Mouse (Mus musculus): ENCODE measurements around the gene Oard1. TPM values are rescaled to one million over a fixed set of nuclear protein-coding genes. Genes with fewer than 3 reads are reported as not detected.

The Oard1 gene
- polyA plus RNA-seq, 1 experiment from 2014 or later = 76.8 TPM

DNA sequence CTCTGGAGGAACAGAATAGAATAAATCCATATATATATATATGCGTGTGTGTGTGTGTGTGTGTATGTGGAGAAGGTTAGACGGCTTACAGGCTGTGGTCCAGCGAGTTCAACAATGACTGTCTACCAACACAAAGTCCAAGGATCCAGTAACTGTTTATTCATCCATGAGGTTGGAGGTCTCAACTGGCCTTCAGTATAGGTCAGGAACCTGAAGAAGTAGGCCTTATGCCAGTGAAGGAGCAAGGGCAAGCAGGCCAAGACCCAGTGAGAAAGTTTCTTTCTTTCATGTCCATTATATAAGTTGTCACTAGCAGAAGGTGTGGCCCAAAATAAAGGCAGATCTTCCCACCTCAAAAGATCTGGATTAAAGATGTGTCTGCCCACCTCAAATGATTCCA lies 7.1 kb upstream of the Oard1 start:
- no peak for ATAC-seq (replicated peaks; ENCODE audit: low FRiP score)
- DNase-seq (ENCODE audit: low spot score) = no peak
- H3K27ac ChIP-seq (ENCODE audit: low read depth, low read length) = no peak overlapping the region
- H3K4me3 ChIP-seq (ENCODE audit: low read depth, low read length) = no peak overlapping the region
- peaks cover 16% of the 10 kb centered on the region for H3K36me3 ChIP-seq (ENCODE audit: control insufficient read depth, insufficient read depth, low read length)
- 83% methylated on average over 3 of the region's 3 CpGs for WGBS
- H3K4me2 ChIP-seq = no peak overlapping the region
- no peaks in the 10 kb centered on the region for H3K27me3 ChIP-seq (replicated peaks; ENCODE audit: control insufficient read depth, insufficient read depth, low read length)
- peaks cover 19% of the 10 kb centered on the region for H3K4me1 ChIP-seq (replicated peaks; ENCODE audit: control insufficient read depth, insufficient read depth, low read length)
- no peak overlapping the region for H3K9ac ChIP-seq (ENCODE audit: low read depth, low read length)
- H3K9me3 ChIP-seq (ENCODE audit: control insufficient read depth, low read length) = no peaks in the 10 kb centered on the region

DNA sequence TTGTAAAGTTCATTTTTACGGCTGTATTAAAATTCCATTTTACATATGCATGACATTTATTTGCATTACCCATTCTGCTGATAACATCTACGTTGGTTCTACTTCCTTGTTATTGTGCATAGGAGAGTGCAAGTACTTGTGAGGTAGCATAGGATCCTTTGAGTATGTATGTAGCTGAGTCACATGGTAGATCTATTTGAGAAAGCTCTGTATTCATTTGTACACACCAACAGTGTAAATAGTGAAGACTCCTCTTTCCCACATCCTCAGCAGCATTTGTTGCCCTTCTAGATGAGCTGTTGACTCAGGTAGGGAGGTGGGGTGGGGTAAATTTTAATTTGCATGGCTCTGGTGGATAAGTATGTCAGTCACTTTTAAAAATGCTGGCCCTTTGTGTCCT lies 6.0 kb upstream of the Oard1 start:
- no peaks in the 10 kb centered on the region for H3K9me3 ChIP-seq (ENCODE audit: control insufficient read depth, low read length)
- H3K9ac ChIP-seq (ENCODE audit: low read depth, low read length) = peak overlapping the region; percentile 26; the same call in 1 of the 2 replicates
- peak overlapping the region; percentile 38; the same call in 1 of the 2 replicates for H3K4me2 ChIP-seq
- DNase-seq (ENCODE audit: low spot score) (no peak), ATAC-seq (replicated peaks; ENCODE audit: low FRiP score) (no peak)
- H3K4me1 ChIP-seq (replicated peaks; ENCODE audit: control insufficient read depth, insufficient read depth, low read length) = peaks cover 23% of the 10 kb centered on the region
- no peaks in the 10 kb centered on the region for H3K27me3 ChIP-seq (replicated peaks; ENCODE audit: control insufficient read depth, insufficient read depth, low read length)
- H3K4me3 ChIP-seq (ENCODE audit: low read depth, low read length) = no peak overlapping the region
- 66% methylated on average over 2 of the region's 2 CpGs for WGBS
- H3K36me3 ChIP-seq (ENCODE audit: control insufficient read depth, insufficient read depth, low read length) = peaks cover 11% of the 10 kb centered on the region
- peak overlapping the region; percentile 50; the same call in 1 of the 2 replicates for H3K27ac ChIP-seq (ENCODE audit: low read depth, low read length)

DNA sequence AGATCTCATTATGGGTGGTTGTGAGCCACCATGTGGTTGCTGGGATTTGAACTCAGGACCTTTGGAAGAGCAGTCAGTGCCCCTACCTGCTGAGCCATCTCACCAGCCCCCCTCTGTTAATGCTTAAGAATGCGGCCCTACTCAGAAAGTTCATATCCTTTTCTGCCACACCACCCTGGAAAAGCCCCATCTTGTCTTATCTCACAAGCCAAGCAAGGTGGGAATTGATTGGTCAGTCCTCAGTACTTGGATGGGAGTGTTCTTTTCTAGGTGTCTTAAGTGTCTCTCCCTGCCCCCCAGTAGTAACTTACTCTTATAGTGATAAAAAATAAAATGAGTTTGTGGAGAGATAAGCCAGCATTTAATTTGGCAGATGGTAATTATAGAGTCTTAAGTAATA lies 5.1 kb upstream of the Oard1 start:
- Histone ChIP-seq H3K27ac (ENCODE audit: low read depth, low read length) (no peak overlapping the region; the same call in 1 of the 2 replicates), H3K4me2 (no peak overlapping the region)
- 43% methylated on average over 1 of the region's 1 CpGs for WGBS

DNA sequence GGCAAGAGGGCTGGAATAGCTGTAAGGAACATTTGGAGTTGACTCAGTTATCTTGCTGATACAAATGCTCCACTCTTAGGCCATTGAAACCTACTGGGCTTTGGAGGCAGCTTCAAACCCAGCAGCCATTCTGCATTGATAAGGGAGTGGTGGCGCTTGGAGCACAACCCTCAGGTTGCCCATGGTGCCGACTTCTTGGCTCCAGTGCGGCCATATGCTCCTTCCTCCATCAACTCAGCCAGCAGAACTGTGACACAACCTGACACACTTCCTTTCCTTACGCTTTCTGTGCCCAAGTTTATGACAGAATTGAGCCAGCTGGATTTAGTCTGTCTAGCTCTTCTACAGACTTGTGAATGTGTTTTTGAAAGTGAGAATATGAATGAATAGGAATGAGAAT lies 2.7 kb upstream of the Oard1 start:
- ATAC-seq (replicated peaks; ENCODE audit: low FRiP score) = no peak
- DNase-seq (ENCODE audit: low spot score) = no peak
- WGBS = 61% methylated on average over 4 of the region's 4 CpGs
- Histone ChIP-seq H3K4me2 (peak overlapping the region; percentile 79), H3K27me3 (replicated peaks; ENCODE audit: control insufficient read depth, insufficient read depth, low read length) (no peaks in the 10 kb centered on the region), H3K36me3 (ENCODE audit: control insufficient read depth, insufficient read depth, low read length) (peaks cover under 1% of the 10 kb centered on the region; the same call in 1 of the 2 replicates), H3K4me1 (replicated peaks; ENCODE audit: control insufficient read depth, insufficient read depth, low read length) (peaks cover 33% of the 10 kb centered on the region), H3K27ac (ENCODE audit: low read depth, low read length) (peak overlapping the region; percentile 100), H3K9ac (ENCODE audit: low read depth, low read length) (peak overlapping the region; percentile 97; the same call in 1 of the 2 replicates), H3K4me3 (ENCODE audit: low read depth, low read length) (peak overlapping the region; percentile 85), H3K9me3 (ENCODE audit: control insufficient read depth, low read length) (no peaks in the 10 kb centered on the region)

More for the DNA sequence above, 5.1 kb upstream of the Oard1 start:
- DNase-seq (ENCODE audit: low spot score) = no peak
- Histone ChIP-seq H3K9ac (ENCODE audit: low read depth, low read length) (no peak overlapping the region), H3K36me3 (ENCODE audit: control insufficient read depth, insufficient read depth, low read length) (peaks cover 4% of the 10 kb centered on the region), H3K4me1 (replicated peaks; ENCODE audit: control insufficient read depth, insufficient read depth, low read length) (peaks cover 23% of the 10 kb centered on the region), H3K27me3 (replicated peaks; ENCODE audit: control insufficient read depth, insufficient read depth, low read length) (no peaks in the 10 kb centered on the region), H3K9me3 (ENCODE audit: control insufficient read depth, low read length) (no peaks in the 10 kb centered on the region), H3K4me3 (ENCODE audit: low read depth, low read length) (no peak overlapping the region)
- ATAC-seq (replicated peaks; ENCODE audit: low FRiP score) = peak; percentile 33

DNA sequence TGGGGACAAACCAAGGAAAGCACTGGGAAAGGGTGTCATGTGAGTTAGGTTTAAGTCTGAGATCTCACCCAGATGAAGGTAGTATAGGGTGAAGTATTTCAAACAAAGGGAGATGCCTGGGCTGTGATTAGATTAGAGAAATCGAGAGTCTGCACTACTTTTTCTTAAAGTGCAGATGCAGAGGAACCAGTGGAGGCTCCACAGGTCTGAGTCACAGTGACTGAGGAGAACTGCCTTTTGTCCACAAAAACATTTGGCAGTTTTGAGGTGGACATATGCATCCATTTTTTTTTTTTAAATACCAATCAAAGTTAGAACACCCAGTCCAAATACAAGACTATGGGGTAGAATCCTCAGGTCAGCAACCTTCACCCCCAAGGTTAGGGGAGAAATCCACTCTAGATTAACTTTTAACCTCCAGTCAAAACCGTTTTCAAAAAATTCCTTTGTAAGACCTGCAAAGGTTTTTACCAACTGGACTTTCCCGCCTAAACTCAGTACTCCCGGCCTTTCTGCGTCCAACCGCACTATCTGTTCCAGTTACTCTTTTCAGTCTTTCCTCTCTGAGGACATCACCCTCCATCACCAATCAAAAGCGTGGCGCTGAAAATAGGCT lies 1.8 kb upstream of the Oard1 start:
- no peaks in the 10 kb centered on the region for H3K27me3 ChIP-seq (replicated peaks; ENCODE audit: control insufficient read depth, insufficient read depth, low read length)
- H3K9ac ChIP-seq (ENCODE audit: low read depth, low read length) = peak overlapping the region; percentile 97
- peaks cover 5% of the 10 kb centered on the region; the same call in 1 of the 2 replicates for H3K36me3 ChIP-seq (ENCODE audit: control insufficient read depth, insufficient read depth, low read length)
- no peaks in the 10 kb centered on the region for H3K9me3 ChIP-seq (ENCODE audit: control insufficient read depth, low read length)
- DNase-seq (ENCODE audit: low spot score) (no peak), ATAC-seq (replicated peaks; ENCODE audit: low FRiP score) (no peak)
- H3K4me3 ChIP-seq (ENCODE audit: low read depth, low read length) = peak overlapping the region; percentile 85
- H3K27ac ChIP-seq (ENCODE audit: low read depth, low read length) = peak overlapping the region; percentile 100
- H3K4me2 ChIP-seq = peak overlapping the region; percentile 79
- peaks cover 33% of the 10 kb centered on the region for H3K4me1 ChIP-seq (replicated peaks; ENCODE audit: control insufficient read depth, insufficient read depth, low read length)
- WGBS = 7% methylated on average over 8 of the region's 8 CpGs

DNA sequence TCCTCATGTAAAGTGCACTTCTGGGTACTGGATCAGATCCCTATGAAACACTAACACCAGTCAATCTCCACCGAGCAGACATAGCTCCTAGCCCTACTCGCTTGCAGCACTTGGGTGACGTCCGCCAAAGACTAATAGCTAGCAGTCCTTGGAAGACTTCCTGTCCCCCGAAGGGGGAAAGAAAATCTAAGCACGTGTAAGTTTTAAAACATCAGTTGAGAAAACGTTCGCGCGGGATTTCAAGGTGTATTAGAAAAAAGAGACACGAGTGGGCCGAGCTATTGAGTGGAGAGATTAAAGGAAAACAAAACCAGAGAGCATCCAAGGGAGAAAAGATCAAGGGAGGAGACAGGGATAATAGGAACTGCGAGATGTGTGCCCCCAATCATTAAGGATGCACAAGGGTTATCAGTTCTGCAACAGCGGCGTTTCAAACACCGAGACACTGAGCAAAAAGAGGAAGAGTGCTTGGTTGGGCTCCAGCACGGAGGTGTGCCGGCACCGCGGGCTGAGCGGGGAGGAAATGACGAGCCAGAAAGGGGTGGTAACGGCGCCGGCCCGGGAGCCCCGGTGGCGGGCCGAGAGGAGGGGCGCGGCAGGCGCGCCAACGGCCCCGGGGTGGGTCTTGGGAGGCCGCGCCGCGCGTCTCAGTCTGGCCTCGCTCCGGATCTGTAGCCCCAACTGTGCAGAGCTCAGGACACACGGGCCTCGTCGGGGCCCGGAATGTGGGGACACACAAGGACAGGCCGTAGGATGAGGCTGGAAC lies 1.1 kb upstream of the Oard1 start:
- no peaks in the 10 kb centered on the region for H3K9me3 ChIP-seq (ENCODE audit: control insufficient read depth, low read length)

DNA sequence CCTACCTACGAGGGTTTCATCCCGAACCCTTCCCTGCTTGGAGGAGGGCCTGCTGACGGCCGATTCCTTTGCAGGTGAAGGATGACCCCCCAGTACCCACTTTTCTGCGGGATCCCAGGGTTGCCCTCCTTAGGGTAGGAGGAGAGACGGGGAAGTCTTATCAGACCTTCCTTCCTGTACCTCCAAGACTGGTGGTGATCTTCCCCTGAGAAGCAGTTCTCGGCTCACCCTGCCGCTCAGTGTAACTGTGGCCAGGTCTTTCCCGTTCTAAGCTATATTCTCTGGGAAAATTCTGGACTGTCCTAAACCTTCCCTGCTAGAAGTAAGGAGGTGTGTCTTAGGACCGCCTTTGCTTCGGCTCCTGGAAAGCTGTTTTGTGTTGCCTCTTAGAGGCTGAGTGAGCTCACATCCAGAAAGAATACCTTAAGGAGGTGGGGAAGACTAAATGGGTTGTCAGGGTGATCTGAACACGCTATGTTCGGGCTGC lies 528 bp downstream of the Oard1 start:
- no peak for DNase-seq (ENCODE audit: low spot score)
- H3K9me3 ChIP-seq (ENCODE audit: control insufficient read depth, low read length) = no peaks in the 10 kb centered on the region
- H3K4me2 ChIP-seq = peak overlapping the region; percentile 86
- no peaks in the 10 kb centered on the region for H3K27me3 ChIP-seq (replicated peaks; ENCODE audit: control insufficient read depth, insufficient read depth, low read length)
- H3K36me3 ChIP-seq (ENCODE audit: control insufficient read depth, insufficient read depth, low read length) = peaks cover 13% of the 10 kb centered on the region
- peak overlapping the region; percentile 99 for H3K27ac ChIP-seq (ENCODE audit: low read depth, low read length)
- H3K4me1 ChIP-seq (replicated peaks; ENCODE audit: control insufficient read depth, insufficient read depth, low read length) = peaks cover 25% of the 10 kb centered on the region
- ATAC-seq (replicated peaks; ENCODE audit: low FRiP score) = peak; percentile 54
- 1% methylated on average over 13 of the region's 13 CpGs for WGBS
- peak overlapping the region; percentile 97 for H3K9ac ChIP-seq (ENCODE audit: low read depth, low read length)
- H3K4me3 ChIP-seq (ENCODE audit: low read depth, low read length) = peak overlapping the region; percentile 85

More for the DNA sequence above, 1.1 kb upstream of the Oard1 start:
- Histone ChIP-seq H3K4me3 (ENCODE audit: low read depth, low read length) (peak overlapping the region; percentile 85), H3K4me2 (peak overlapping the region; percentile 79), H3K36me3 (ENCODE audit: control insufficient read depth, insufficient read depth, low read length) (peaks cover 5% of the 10 kb centered on the region; the same call in 1 of the 2 replicates), H3K27me3 (replicated peaks; ENCODE audit: control insufficient read depth, insufficient read depth, low read length) (no peaks in the 10 kb centered on the region), H3K4me1 (replicated peaks; ENCODE audit: control insufficient read depth, insufficient read depth, low read length) (peaks cover 33% of the 10 kb centered on the region), H3K9ac (ENCODE audit: low read depth, low read length) (peak overlapping the region; percentile 97), H3K27ac (ENCODE audit: low read depth, low read length) (peak overlapping the region; percentile 100)
- DNase-seq (ENCODE audit: low spot score) (peak; percentile 81), ATAC-seq (replicated peaks; ENCODE audit: low FRiP score) (peak; percentile 40)
- WGBS = under 1% methylated on average over 46 of the region's 47 CpGs

DNA sequence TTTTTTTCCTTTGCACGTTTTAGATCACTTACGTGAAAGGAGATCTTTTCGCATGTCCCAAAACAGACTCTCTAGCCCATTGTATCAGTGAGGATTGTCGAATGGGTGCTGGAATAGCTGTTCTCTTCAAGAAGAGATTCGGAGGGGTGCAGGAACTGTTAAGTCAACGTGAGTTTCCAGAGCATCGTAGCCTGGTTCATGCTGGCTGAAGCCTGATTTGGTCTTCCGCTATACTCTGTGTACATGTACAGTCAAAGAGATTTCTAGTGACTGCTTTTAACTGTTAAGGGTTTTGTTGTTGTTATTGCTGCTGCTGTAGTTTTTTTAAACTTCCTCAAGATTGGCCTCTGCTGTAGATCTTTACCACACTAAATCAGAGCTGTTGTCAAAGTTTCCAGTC lies 1.4 kb downstream of the Oard1 start:
- H3K9ac ChIP-seq (ENCODE audit: low read depth, low read length) = peak overlapping the region; percentile 97
- WGBS = 58% methylated on average over 8 of the region's 8 CpGs

More for the DNA sequence above, 1.4 kb downstream of the Oard1 start:
- H3K9me3 ChIP-seq (ENCODE audit: control insufficient read depth, low read length) = no peaks in the 10 kb centered on the region
- peak overlapping the region; percentile 86 for H3K4me2 ChIP-seq
- ATAC-seq (replicated peaks; ENCODE audit: low FRiP score) = no peak
- no peaks in the 10 kb centered on the region for H3K27me3 ChIP-seq (replicated peaks; ENCODE audit: control insufficient read depth, insufficient read depth, low read length)
- DNase-seq (ENCODE audit: low spot score) = no peak
- H3K27ac ChIP-seq (ENCODE audit: low read depth, low read length) = peak overlapping the region; percentile 99; the same call in 1 of the 2 replicates
- H3K4me3 ChIP-seq (ENCODE audit: low read depth, low read length) = peak overlapping the region; percentile 85
- peaks cover 21% of the 10 kb centered on the region for H3K4me1 ChIP-seq (replicated peaks; ENCODE audit: control insufficient read depth, insufficient read depth, low read length)
- peaks cover 20% of the 10 kb centered on the region for H3K36me3 ChIP-seq (ENCODE audit: control insufficient read depth, insufficient read depth, low read length)

Measured in liver, embryonic 11.5 days (tissue).